Mouse (Mus musculus): Measurements from ENCODE around the gene Adsl. TPM values are rescaled to one million over a fixed set of nuclear protein-coding genes. Genes with fewer than 3 reads are reported as not detected.

Gene Adsl
- polyA plus RNA-seq, 1 experiment, result 24.3 TPM

- Histone ChIP-seq H3K36me3 (ENCODE audit: control insufficient read depth, insufficient read depth, low read length) (peaks cover 41% of the 10 kb centered on the region), H3K4me1 (ENCODE audit: control insufficient read depth, insufficient read depth, insufficient read length, low read length) (peaks cover 6% of the 10 kb centered on the region; the same call in 1 of the 2 replicates), H3K4me3 (ENCODE audit: low read depth, low read length) (no peak overlapping the region), H3K27me3 (ENCODE audit: control insufficient read depth, insufficient read depth, low read length) (no peaks in the 10 kb centered on the region), H3K27ac (ENCODE audit: insufficient read depth, low read depth, low read length) (no peak overlapping the region)
- 76% methylated on average over 3 of the region's 3 CpGs for WGBS
- no peak for TF ChIP-seq CTCF (IDR thresholded peaks at IDR 0.05; ENCODE audit: extremely low read depth, insufficient read length, insufficient replicate concordance, low read depth, low read length)
- TF ChIP-seq POLR2A (IDR thresholded peaks at IDR 0.05; ENCODE audit: low read depth, low read length), result no peak
These were observed 36.1 kb upstream of the Adsl start for GRCm38 (mm10) chr15:80912175-80912574.

- Histone ChIP-seq H3K36me3 (ENCODE audit: control insufficient read depth, insufficient read depth, low read length) (peaks cover 45% of the 10 kb centered on the region), H3K4me3 (ENCODE audit: low read depth, low read length) (no peak overlapping the region), H3K27ac (ENCODE audit: insufficient read depth, low read depth, low read length) (no peak overlapping the region), H3K4me1 (ENCODE audit: control insufficient read depth, insufficient read depth, insufficient read length, low read length) (peaks cover 6% of the 10 kb centered on the region; the same call in 1 of the 2 replicates), H3K27me3 (ENCODE audit: control insufficient read depth, insufficient read depth, low read length) (no peaks in the 10 kb centered on the region)
- WGBS, result 88% methylated on average over 1 of the region's 1 CpGs
- TF ChIP-seq CTCF (IDR thresholded peaks at IDR 0.05; ENCODE audit: extremely low read depth, insufficient read length, insufficient replicate concordance, low read depth, low read length) (no peak), POLR2A (IDR thresholded peaks at IDR 0.05; ENCODE audit: low read depth, low read length) (no peak)
These were observed 34.5 kb upstream of the Adsl start for GRCm38 (mm10) chr15:80913803-80914202.

GRCm38 (mm10) chr15:80915850-80916249, 32.4 kb upstream of the Adsl start:
- no peak overlapping the region for H3K27ac ChIP-seq (ENCODE audit: insufficient read depth, low read depth, low read length)
- H3K4me1 ChIP-seq (ENCODE audit: control insufficient read depth, insufficient read depth, insufficient read length, low read length), result peaks cover 6% of the 10 kb centered on the region; the same call in 1 of the 2 replicates
- H3K4me3 ChIP-seq (ENCODE audit: low read depth, low read length), result no peak overlapping the region
- 88% methylated on average over 2 of the region's 2 CpGs for WGBS
- TF ChIP-seq POLR2A (IDR thresholded peaks at IDR 0.05; ENCODE audit: low read depth, low read length), result no peak
- TF ChIP-seq CTCF (IDR thresholded peaks at IDR 0.05; ENCODE audit: extremely low read depth, insufficient read length, insufficient replicate concordance, low read depth, low read length), result no peak
- H3K27me3 ChIP-seq (ENCODE audit: control insufficient read depth, insufficient read depth, low read length), result no peaks in the 10 kb centered on the region
- peaks cover 54% of the 10 kb centered on the region for H3K36me3 ChIP-seq (ENCODE audit: control insufficient read depth, insufficient read depth, low read length)

GRCm38 (mm10) chr15:80916621-80917020, 31.7 kb upstream of the Adsl start:
- Histone ChIP-seq H3K36me3 (ENCODE audit: control insufficient read depth, insufficient read depth, low read length) (peaks cover 58% of the 10 kb centered on the region), H3K4me1 (ENCODE audit: control insufficient read depth, insufficient read depth, insufficient read length, low read length) (peaks cover 2% of the 10 kb centered on the region; the same call in 1 of the 2 replicates), H3K27me3 (ENCODE audit: control insufficient read depth, insufficient read depth, low read length) (no peaks in the 10 kb centered on the region), H3K4me3 (ENCODE audit: low read depth, low read length) (no peak overlapping the region), H3K27ac (ENCODE audit: insufficient read depth, low read depth, low read length) (no peak overlapping the region)
- no peak for TF ChIP-seq CTCF (IDR thresholded peaks at IDR 0.05; ENCODE audit: extremely low read depth, insufficient read length, insufficient replicate concordance, low read depth, low read length)
- WGBS, result 81% methylated on average over 7 of the region's 7 CpGs

GRCm38 (mm10) chr15:80920346-80920745, 27.9 kb upstream of the Adsl start:
- Histone ChIP-seq H3K27ac (ENCODE audit: insufficient read depth, low read depth, low read length) (no peak overlapping the region), H3K36me3 (ENCODE audit: control insufficient read depth, insufficient read depth, low read length) (peaks cover 60% of the 10 kb centered on the region), H3K4me3 (ENCODE audit: low read depth, low read length) (no peak overlapping the region), H3K27me3 (ENCODE audit: control insufficient read depth, insufficient read depth, low read length) (no peaks in the 10 kb centered on the region), H3K4me1 (ENCODE audit: control insufficient read depth, insufficient read depth, insufficient read length, low read length) (no peaks in the 10 kb centered on the region)
- TF ChIP-seq CTCF (IDR thresholded peaks at IDR 0.05; ENCODE audit: extremely low read depth, insufficient read length, insufficient replicate concordance, low read depth, low read length) (no peak), POLR2A (IDR thresholded peaks at IDR 0.05; ENCODE audit: low read depth, low read length) (no peak)
- 99% methylated on average over 3 of the region's 3 CpGs for WGBS

GRCm38 (mm10) chr15:80921781-80922180, 26.5 kb upstream of the Adsl start:
- Histone ChIP-seq H3K4me3 (ENCODE audit: low read depth, low read length) (no peak overlapping the region), H3K36me3 (ENCODE audit: control insufficient read depth, insufficient read depth, low read length) (peaks cover 57% of the 10 kb centered on the region), H3K27me3 (ENCODE audit: control insufficient read depth, insufficient read depth, low read length) (no peaks in the 10 kb centered on the region), H3K4me1 (ENCODE audit: control insufficient read depth, insufficient read depth, insufficient read length, low read length) (no peaks in the 10 kb centered on the region), H3K27ac (ENCODE audit: insufficient read depth, low read depth, low read length) (no peak overlapping the region)
- TF ChIP-seq CTCF (IDR thresholded peaks at IDR 0.05; ENCODE audit: extremely low read depth, insufficient read length, insufficient replicate concordance, low read depth, low read length) (no peak), POLR2A (IDR thresholded peaks at IDR 0.05; ENCODE audit: low read depth, low read length) (no peak)
- WGBS, result 74% methylated on average over 4 of the region's 4 CpGs

- H3K36me3 ChIP-seq (ENCODE audit: control insufficient read depth, insufficient read depth, low read length), result peaks cover 60% of the 10 kb centered on the region
- no peak overlapping the region for H3K27ac ChIP-seq (ENCODE audit: insufficient read depth, low read depth, low read length)
- H3K4me1 ChIP-seq (ENCODE audit: control insufficient read depth, insufficient read depth, insufficient read length, low read length), result no peaks in the 10 kb centered on the region
- TF ChIP-seq POLR2A (IDR thresholded peaks at IDR 0.05; ENCODE audit: low read depth, low read length), result no peak
- no peak for TF ChIP-seq CTCF (IDR thresholded peaks at IDR 0.05; ENCODE audit: extremely low read depth, insufficient read length, insufficient replicate concordance, low read depth, low read length)
- no peak overlapping the region for H3K4me3 ChIP-seq (ENCODE audit: low read depth, low read length)
- H3K27me3 ChIP-seq (ENCODE audit: control insufficient read depth, insufficient read depth, low read length), result no peaks in the 10 kb centered on the region
- 78% methylated on average over 2 of the region's 2 CpGs for WGBS
These were observed 24.1 kb upstream of the Adsl start for GRCm38 (mm10) chr15:80924211-80924610.
